Mouse (Mus musculus): ENCODE measurements around the gene Spsb1. TPM values are rescaled to one million over a fixed set of nuclear protein-coding genes. Genes with fewer than 3 reads are reported as not detected.
A peak's percentile ranks its signal among the peaks of the same experiment; 100 is the strongest.

The Spsb1 gene
- polyA plus RNA-seq, 1 experiment from 2014 or later: 24.6 TPM

DNA sequence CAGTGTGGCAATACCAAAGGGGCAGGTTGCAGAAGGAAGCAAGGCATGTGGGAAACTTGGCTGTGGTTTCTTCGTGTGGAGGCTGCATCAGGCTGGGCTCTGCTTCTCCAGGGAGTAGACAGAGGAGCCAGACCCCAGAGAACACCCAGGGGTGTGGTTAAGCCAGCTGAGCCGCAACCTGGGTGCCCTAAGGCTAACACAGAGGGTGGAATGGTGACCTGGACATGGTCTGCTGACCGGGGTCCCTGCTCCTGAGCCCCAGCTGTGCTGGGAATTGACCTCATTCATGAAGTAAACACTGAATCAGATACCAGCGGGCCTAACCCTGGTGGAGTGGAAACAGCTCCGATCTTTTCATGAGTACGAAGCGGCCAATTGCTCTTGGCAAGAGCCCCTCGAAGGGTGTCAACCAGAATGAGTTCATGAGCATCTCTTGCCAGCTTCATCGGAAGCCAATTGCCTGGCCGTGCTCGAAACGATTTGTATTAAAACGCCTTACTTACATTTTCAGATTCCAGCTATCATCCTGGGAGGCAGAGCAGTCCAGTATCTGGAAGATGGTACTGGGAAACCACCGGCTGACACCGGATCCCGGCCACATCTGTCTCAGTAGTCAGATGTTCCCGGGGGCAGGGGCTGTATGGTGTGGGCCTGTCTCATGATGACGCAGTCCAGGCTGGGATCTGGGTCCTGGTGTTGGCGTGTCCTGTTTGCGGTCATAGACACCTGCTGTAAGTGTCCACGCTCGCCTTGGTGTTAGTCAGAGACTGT is 107.8 kb downstream of the Spsb1 start:
- Histone ChIP-seq H3K4me1 (peaks cover 23% of the 10 kb centered on the region), H3K9ac (no peak overlapping the region), H3K4me2 (no peak overlapping the region), H3K9me3 (no peaks in the 10 kb centered on the region), H3K36me3 (no peaks in the 10 kb centered on the region), H3K27me3 (no peaks in the 10 kb centered on the region), H3K4me3 (no peak overlapping the region), H3K27ac (peak overlapping the region; percentile 54; the same call in 1 of the 2 replicates)
- ATAC-seq (ENCODE audit: insufficient number of reproducible peaks, low FRiP score, low TSS enrichment, low read depth): no peak
- WGBS: 64% methylated on average over 22 of the region's 22 CpGs

Other genes with a start within 250 kb of the Spsb1 start
- 25.0 and 27.7 TPM in 2 replicates for gene Tmem201, start 217.0 kb downstream of the Spsb1 start, polyA plus RNA-seq (2015; fragmentation: Nextera tagmentation; extraction: Ambion mirVana)
- 7.9 and 9.4 TPM in 2 replicates for gene Slc25a33, start 180.8 kb downstream of the Spsb1 start, polyA plus RNA-seq (2015; fragmentation: Nextera tagmentation; extraction: Ambion mirVana)
- gene H6pd, start 54.0 kb upstream of the Spsb1 start, polyA plus RNA-seq (2015; fragmentation: Nextera tagmentation; extraction: Ambion mirVana): 13.1 and 13.4 TPM in 2 replicates
- gene Gpr157, start 132.3 kb upstream of the Spsb1 start, polyA plus RNA-seq (2015; fragmentation: Nextera tagmentation; extraction: Ambion mirVana): 1.4 and 1.7 TPM in 2 replicates
- 2.0 and 2.3 TPM in 2 replicates for gene Slc2a5, start 164.2 kb upstream of the Spsb1 start, polyA plus RNA-seq (2015; fragmentation: Nextera tagmentation; extraction: Ambion mirVana)
- not detected in 2 replicates for gene Slc2a7, start 193.9 kb upstream of the Spsb1 start, polyA plus RNA-seq (2015; fragmentation: Nextera tagmentation; extraction: Ambion mirVana)
- gene Car6, start 246.3 kb upstream of the Spsb1 start, polyA plus RNA-seq (2015; fragmentation: Nextera tagmentation; extraction: Ambion mirVana): 0.20 and 0.50 TPM in 2 replicates